Mouse (Mus musculus): ENCODE data around the gene Polr2i.

Gene Polr2i

DNA sequence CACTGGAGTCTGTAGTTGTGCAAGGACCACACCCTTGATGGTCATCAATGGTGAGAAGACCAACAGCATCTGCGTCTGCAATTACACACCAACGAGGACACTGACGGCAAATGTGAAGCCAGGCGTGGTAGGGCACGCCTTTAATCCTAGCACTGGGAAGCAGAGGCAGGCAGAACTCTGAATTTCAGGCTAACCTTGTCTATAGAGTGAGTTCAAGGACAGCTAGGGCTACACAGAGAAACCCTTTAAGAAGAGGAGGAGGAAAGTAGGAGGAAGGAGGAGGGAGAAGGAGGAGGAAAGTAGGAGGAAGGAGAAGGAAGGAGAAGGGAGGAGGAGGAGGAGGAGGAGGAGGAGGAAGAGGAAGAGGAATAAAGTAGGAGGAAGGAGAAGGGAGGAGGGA is 33.8 kb downstream of the Polr2i start:
- no peak for DNase-seq (ENCODE audit: low read depth)

DNA sequence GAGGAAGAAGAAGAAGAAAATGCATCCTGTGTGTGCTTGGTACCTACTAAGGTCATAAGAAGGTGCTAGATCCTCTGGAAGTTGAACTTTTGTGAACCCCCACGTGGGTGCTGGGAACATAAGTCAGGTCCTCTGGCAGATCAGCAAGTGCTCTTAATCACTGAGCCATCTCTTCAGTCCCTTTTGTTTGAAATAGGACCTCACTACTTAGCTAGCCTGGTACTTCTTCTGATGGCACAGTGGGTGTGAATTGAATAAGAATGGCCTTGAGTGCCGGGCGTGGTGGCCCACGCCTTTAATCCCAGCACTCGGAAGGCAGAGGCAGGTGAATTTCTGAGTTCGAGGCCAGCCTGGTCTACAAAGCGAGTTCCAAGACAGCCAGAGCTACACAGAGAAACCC is 34.2 kb downstream of the Polr2i start:
- DNase-seq (ENCODE audit: low read depth) = no peak

DNA sequence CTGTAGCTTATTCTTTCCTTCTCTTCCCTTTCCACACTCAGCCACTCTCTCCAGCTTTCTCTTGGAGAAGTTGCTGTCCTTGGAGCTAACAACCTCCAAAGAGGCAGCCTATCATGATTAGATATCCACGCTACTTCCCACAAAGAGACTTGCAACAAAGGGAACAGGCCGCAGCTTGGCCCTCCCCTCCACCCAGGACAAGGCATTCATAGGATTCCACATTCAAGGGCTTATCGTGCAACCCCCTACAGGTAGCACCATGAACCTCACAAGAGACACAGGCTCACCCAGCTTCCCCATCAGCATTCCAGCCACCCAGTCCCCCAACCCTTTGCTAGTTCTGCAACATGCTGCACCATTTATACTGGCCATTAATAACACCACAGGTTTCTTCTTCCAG is 35.0 kb downstream of the Polr2i start:
- DNase-seq (ENCODE audit: low read depth) = no peak

- no peak for DNase-seq (ENCODE audit: low read depth)
Measured at GRCm38 (mm10) chr7:30269641-30270040, 37.9 kb downstream of the Polr2i start.

DNA sequence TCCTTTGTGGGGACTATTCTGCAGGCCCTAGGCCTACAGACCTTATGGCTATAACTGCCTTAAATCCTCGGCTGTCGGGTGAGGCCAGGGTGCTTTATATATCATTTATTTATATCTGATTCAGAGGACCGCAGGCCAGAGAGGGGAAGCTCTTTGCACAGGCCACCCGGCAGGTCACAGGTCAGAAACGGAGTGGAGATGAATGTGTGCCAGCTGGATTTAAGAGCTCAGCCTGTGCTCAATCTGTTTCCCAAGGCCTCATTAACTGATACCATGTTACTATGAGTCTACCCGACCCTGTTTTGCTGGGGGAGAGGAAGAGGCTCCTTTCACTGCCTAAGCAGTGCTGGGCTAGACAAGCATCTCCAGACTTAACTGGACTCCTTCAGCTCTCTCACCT is 42.6 kb downstream of the Polr2i start:
- no peak for DNase-seq (ENCODE audit: low read depth)

DNA sequence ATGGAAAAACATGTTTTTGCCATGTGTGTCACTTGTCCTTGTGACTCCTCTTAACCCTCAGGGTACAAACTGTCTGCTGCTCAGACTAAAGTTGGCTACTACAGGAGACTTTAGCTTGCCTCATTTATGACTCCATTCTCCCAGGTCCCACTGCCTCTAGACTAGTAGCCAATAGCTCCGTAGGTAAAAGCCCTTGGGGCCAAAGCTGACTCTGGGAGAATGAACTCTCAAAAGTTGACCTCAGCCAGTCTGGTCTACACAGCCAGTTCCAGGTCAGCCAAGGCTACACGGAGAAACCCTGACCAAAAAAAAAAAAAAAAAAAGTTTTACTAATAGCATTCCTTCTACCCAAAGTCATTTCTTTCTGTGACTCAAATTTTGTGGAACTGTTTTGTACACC is 47.2 kb downstream of the Polr2i start:
- DNase-seq (ENCODE audit: low read depth) = no peak

- DNase-seq (ENCODE audit: low read depth) = no peak
Measured at GRCm38 (mm10) chr7:30279536-30279935, 47.8 kb downstream of the Polr2i start.

- DNase-seq (ENCODE audit: low read depth) = peak; percentile 98
Measured at GRCm38 (mm10) chr7:30279951-30280669, 48.4 kb downstream of the Polr2i start, which contains the start of the genes Thap8 and Wdr62. TSS of gene Thap8 (plus strand) at chr7:30280094. TSS of gene Wdr62 (minus strand) at chr7:30280419.

DNA sequence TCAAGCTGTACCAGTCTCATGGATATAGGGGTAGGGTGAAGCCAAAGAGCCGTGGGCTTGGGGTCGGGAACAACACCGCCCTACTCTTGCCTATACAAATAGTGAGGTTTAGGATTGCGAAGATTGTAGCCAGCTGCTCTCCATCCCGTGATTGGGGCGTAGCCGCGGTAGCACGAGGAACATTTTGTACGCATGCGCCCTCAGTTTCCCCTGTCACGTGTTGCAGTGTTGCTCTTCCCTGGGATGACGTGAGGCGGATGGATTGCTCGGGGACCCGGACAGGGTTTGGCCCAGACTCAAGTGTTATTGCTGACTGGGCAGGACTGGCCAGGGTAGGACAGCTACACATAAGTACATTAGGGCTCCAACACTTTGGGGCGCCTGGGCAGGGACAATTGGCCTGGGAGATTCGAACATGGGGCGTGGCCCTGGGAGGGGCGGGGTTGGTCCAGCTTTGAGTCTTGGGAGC is 49.0 kb downstream of the Polr2i start:
- peak; percentile 97 for DNase-seq (ENCODE audit: low read depth)

DNA sequence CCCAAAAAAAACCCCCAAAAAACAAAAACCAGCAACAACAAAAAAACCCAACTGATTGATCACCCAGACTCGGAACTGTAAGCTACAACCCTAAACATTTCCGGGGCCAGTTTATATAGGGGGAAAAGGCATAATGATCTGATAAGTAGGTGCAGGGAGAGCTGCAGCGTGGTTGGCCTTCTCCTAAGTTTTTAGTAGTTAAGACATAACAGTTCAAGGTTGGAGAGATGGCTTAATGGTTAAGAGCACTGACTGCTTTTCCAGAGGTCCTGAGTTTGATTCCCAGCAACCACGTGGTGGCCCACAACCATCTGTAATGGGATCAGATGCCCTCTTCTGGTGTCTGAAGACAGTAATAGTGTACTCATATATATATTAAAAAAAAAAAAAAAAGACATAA is 49.8 kb downstream of the Polr2i start:
- DNase-seq (ENCODE audit: low read depth) = no peak

GRCm38 (mm10) chr7:30282740-30283139 is 51.0 kb downstream of the Polr2i start:
- no peak for DNase-seq (ENCODE audit: low read depth)
